Mouse (Mus musculus) T-helper 2 cell (primary cell): ENCODE measurements around the gene Agap1.

Experiments
- in situ Hi-C: fragments of 300-600 bp; cut with MboI, MseI; formaldehyde crosslinking; loops from one replicate; pipeline ENCODE4 v1.15.1; 2025; ENCODE audit warnings: high pct_unique_total_duplicates

The Agap1 gene

GRCm38 (mm10) chr1:89707756-89708480, 253.3 kb downstream of the Agap1 start:
- in situ Hi-C loops = no loop called here

DNA sequence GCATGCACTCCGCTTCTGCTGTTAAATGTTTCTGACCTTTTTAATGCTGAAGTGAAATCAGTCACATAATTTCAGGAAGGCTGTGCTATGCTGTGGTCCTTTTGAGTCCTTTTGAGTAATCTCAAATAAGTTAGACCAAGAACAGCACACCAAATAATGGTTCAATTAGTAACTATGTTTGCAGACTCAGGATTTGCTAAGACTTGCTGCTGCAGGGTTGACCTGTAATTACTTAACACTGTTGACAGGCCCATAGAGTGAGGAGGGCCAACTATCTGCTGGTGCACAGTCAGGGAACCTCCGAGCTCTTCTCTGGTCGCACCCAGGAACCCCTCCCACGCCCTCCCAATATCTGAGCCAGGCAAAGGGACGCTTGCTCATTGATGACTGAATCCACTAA, 255.2 kb downstream of the Agap1 start:
- in situ Hi-C loops = no loop called here

GRCm38 (mm10) chr1:89713681-89714080, 259.1 kb downstream of the Agap1 start:
- in situ Hi-C loops = no loop called here

GRCm38 (mm10) chr1:89714165-89714980, 259.8 kb downstream of the Agap1 start:
- in situ Hi-C loops = no loop called here

- in situ Hi-C loops = no loop called here
Observed at GRCm38 (mm10) chr1:89716234-89716633, 261.6 kb downstream of the Agap1 start.

- in situ Hi-C loops = no loop called here
Observed at GRCm38 (mm10) chr1:89717100-89717499, 262.5 kb downstream of the Agap1 start.

DNA sequence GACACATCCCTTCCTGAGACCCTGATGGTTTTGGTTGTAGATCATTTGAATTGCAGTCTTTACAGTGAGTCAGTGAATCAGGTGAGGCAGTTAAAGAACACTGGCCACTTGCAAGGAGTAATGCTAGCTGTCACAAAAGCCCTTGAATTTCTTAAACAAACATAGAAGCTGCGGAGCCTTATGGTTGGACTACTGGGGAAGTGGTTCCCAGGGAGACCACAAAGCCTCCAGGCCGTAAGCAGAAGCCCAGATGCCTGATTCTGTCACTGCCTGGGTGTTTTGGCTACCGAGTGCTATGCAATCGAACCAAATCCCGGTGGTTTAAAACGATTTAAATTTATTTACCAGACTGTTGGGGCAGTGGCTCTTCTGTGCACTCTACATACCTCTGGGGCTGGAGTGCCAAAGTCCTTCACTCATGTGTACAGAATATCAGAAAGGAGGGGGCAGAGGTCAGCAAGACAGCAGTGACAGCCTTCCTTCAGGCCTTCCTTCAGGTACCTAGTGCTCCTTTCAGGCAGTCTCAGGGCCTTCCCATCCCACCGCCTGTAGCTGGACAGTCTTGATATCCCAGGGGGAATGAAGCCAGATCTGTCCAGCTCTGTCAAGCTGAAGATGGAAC, 264.3 kb downstream of the Agap1 start:
- in situ Hi-C loops = no loop called here

DNA sequence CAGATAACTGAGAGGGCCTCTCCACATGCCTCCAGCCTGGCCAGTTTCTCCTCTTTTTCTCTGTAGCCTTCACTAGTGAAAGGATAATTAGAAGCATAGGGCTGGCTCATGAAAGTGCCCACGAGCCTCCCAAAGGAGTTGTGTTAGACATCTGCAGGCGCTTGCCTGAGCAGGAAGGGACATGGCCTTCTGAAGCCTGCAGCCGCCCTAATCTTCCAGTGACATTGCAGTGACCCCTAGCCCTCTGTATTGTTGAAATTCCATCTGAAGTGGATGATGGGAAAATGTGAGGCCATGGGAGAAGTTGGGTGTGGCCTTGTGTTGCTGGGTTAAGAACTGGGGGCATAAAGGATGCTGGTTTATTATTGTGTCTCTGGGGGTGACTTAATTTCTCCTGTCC, 269.5 kb downstream of the Agap1 start:
- in situ Hi-C loops = no loop called here

GRCm38 (mm10) chr1:89724555-89724954, 269.9 kb downstream of the Agap1 start:
- in situ Hi-C loops = no loop called here

GRCm38 (mm10) chr1:89724957-89725356, 270.4 kb downstream of the Agap1 start:
- in situ Hi-C loops = no loop called here

DNA sequence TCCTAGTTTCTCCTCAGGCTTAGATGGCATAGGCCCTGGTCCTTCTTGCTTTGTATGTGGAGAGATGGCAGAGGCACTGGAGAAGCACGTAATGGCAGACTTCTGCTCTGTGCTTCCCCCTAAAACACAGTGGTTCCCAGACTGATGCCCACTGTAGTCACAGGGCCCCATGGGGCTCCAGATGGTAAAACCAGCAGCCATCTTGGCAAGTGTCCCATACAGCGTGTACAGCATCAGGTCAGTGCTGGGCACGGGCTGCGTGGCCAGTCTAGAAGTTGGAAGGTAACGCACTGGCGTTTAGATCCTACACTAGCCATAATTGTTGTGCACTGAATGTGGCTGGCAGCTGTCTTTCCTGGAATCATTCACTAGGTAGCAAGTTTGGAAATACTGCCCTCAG, 273.9 kb downstream of the Agap1 start:
- in situ Hi-C loops = no loop called here

- in situ Hi-C loops = no loop called here
Observed at GRCm38 (mm10) chr1:89730589-89731195, 276.1 kb downstream of the Agap1 start.

- in situ Hi-C loops = no loop called here
Observed at GRCm38 (mm10) chr1:89734368-89734767, 279.8 kb downstream of the Agap1 start.

DNA sequence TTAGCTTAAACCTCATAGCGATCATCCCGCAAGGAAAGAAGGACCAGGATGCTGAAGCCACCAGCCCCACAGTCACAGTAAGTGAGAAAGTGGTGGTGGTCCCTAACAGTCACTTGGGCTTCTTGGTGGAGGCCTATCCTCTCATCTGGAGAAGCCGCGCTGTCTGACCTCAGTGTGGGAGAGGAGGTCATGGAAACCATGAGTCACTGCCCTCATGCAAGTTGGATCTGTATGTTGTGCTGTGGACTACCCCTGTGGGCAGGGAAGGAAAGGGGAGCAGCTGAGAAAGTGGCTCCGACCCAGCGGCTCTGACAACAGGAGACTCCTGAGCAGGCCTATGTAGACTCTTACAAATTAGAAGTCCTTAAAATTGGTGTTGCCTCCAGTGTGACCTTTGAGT, 280.5 kb downstream of the Agap1 start:
- in situ Hi-C loops = no loop called here

DNA sequence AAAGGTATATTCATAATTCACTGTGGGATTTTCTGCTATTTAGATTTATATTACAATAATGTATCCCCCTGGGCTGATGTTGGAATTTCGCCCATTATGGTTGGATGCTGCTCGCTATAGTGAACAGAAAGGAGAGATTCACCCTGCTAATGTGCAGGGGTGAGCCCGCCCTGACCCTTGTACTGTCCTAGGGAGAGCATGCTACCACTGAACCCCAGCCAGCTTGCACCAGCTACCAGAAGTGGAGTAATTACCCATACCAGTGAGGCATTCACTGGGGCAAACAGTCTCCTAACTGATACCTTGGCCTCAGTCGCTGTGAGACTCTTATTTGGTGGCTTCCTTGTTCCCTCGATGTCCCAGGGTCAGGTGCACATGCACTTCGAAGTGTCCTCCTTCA, 281.4 kb downstream of the Agap1 start:
- in situ Hi-C loops = no loop called here

- in situ Hi-C loops = no loop called here
Observed at GRCm38 (mm10) chr1:89739067-89739774, 284.6 kb downstream of the Agap1 start.

DNA sequence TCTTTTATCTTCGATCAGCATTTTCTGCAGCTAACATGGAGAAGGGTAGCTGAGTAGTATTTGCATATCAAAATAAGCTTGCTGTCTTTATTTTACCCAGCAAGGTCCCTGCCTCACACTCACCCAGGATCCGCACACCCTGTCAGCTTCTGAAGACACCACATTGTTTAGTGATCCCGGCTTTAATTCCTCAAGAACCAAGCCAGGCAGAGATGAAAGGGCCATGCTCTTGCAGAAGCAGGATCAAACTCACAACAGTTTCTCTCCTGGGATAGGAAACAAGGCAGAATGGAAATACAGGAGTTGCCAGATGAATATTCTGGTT, 285.1 kb downstream of the Agap1 start:
- in situ Hi-C loops = no loop called here

GRCm38 (mm10) chr1:89742359-89742758, 287.8 kb downstream of the Agap1 start:
- in situ Hi-C loops = no loop called here

DNA sequence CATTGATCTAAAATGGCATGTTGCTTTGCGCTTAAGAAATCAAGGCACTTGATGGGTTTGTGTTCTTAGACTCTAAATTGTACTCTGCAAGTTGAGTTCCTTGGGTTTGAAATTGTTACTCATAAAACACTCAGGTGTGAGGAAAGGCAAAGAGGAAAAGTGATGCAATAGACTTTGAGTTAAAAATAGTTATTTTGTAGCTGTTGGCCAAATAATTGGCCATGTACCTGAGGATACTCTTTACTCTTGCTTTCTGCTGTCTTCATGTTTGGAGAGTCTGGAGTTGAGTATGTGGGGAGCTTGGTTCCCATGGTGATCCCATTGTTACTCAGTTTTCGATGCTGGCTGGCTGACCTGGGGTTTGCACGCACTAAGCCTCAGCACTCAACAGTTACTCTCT, 291.6 kb downstream of the Agap1 start:
- in situ Hi-C loops = no loop called here

GRCm38 (mm10) chr1:89749666-89750065, 295.1 kb downstream of the Agap1 start:
- in situ Hi-C loops = no loop called here

- in situ Hi-C loops = no loop called here
Observed at GRCm38 (mm10) chr1:89750495-89750894, 295.9 kb downstream of the Agap1 start.

- in situ Hi-C loops = no loop called here
Observed at GRCm38 (mm10) chr1:89750921-89751320, 296.3 kb downstream of the Agap1 start.
